Mouse (Mus musculus): ENCODE results near the gene Zkscan5. TPM values are rescaled to one million over a fixed set of nuclear protein-coding genes. Genes with fewer than 3 reads are reported as not detected.
"Not testable (repeated sequence)": the region's sequence is repeated elsewhere in the genome, so short reads cannot be mapped to it uniquely, and the experiment has no call there.

Gene Zkscan5
- polyA plus RNA-seq, 1 experiment from 2014 or later = 16.3 TPM

DNA sequence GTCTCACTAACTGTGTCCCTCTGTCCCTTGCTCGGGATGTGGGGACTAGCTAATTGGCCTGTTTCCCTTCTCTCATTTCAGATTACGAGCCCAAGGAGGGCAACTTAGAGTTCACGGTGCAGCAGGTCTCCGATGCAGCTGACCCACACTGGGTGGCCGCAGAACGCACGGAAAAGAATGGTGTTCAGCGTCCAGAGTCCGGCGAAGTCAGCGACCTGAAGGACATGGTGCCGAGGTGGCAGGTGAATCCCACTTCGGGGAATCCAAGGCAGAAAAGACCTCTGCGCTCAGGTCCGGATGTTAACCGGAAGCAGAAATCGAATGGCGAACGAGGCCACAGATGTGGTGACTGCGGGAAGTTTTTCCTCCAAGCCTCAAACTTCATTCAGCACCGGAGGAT, 13.8 kb downstream of the Zkscan5 start:
- H3K36me3 ChIP-seq = peaks cover 78% of the 10 kb centered on the region
- H3K4me3 ChIP-seq = no peak overlapping the region
- no peak for ATAC-seq (ENCODE audit: low FRiP score, low read depth)
- no peaks in the 10 kb centered on the region for H3K27me3 ChIP-seq
- no peak overlapping the region for H3K27ac ChIP-seq
- no peaks in the 10 kb centered on the region for H3K4me1 ChIP-seq
- no peak overlapping the region for H3K4me2 ChIP-seq (replicated peaks)
- H3K9me3 ChIP-seq = no peaks in the 10 kb centered on the region
- no peak overlapping the region for H3K9ac ChIP-seq
- WGBS = 91% methylated on average over 21 of the region's 21 CpGs

DNA sequence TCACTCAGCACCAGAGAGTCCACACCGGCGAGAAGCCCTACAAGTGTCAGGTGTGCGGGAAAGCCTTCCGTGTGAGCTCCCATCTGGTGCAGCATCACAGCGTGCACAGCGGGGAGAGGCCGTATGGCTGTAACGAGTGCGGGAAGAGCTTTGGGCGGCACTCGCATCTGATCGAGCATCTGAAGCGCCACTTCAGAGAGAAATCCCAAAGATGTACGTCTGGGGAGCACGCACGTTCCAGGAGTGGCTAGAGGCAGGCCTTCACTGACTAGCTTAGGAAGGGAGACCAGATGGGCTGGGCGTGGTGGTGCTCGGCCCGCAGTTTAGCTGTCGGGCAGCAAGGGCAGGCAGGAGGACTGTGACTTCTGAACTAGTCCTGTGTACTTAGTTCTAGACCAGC, 14.3 kb downstream of the Zkscan5 start:
- WGBS = 93% methylated on average over 20 of the region's 20 CpGs
- no peaks in the 10 kb centered on the region for H3K4me1 ChIP-seq
- H3K27me3 ChIP-seq = no peaks in the 10 kb centered on the region
- H3K27ac ChIP-seq = no peak overlapping the region
- H3K9ac ChIP-seq = no peak overlapping the region
- peaks cover 74% of the 10 kb centered on the region for H3K36me3 ChIP-seq
- no peak overlapping the region for H3K4me3 ChIP-seq
- no peak for ATAC-seq (ENCODE audit: low FRiP score, low read depth)
- no peaks in the 10 kb centered on the region for H3K9me3 ChIP-seq
- no peak overlapping the region for H3K4me2 ChIP-seq (replicated peaks)

DNA sequence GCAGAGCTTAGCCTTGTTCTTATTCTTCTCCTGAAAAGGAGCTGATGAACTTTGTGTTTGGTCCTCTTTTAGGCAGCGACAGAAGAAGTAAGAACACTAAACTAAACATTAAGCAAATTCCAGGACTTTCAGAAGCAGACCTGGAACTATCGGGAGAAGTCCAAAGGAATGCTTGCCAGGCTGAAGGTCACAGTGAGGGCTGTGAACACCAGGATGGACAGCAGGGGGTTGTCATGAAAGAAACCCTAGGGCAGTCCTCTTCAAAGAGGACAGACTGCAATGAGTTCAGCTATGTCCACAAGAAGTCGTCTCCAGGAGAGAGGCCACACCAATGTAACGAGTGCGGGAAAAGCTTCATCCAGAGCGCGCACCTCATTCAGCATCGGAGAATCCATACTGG, 15.6 kb downstream of the Zkscan5 start:
- Histone ChIP-seq H3K36me3 (peaks cover 61% of the 10 kb centered on the region), H3K4me3 (no peak overlapping the region), H3K4me1 (no peaks in the 10 kb centered on the region), H3K9me3 (no peaks in the 10 kb centered on the region), H3K9ac (no peak overlapping the region), H3K27me3 (no peaks in the 10 kb centered on the region), H3K4me2 (replicated peaks) (no peak overlapping the region), H3K27ac (no peak overlapping the region)
- 93% methylated on average over 8 of the region's 8 CpGs for WGBS
- no peak for ATAC-seq (ENCODE audit: low FRiP score, low read depth)

DNA sequence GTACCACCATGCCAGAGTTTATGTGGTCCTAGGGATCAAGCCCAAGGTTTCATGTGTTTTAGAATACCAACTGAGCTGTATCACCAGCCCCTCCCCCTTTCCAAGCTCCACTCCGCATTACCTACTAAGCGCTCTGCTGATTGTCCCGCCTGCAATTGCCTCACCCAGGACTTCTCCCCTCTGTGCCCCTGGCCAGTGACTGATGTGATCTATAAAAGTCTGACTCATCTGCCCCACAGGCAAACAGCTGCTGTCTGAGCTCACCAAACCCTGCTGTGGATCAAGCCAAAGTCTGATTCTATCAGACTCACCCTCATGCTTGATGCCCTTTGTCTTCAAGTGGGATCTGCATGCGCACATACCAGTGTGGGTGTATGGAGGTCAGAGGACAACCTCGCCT, 18.5 kb downstream of the Zkscan5 start:
- ATAC-seq (ENCODE audit: low FRiP score, low read depth) = no peak
- Histone ChIP-seq H3K4me2 (replicated peaks) (no peak overlapping the region), H3K4me1 (no peaks in the 10 kb centered on the region), H3K36me3 (peaks cover 48% of the 10 kb centered on the region), H3K4me3 (no peak overlapping the region), H3K27ac (no peak overlapping the region), H3K9me3 (no peaks in the 10 kb centered on the region), H3K9ac (no peak overlapping the region), H3K27me3 (no peaks in the 10 kb centered on the region)
- 85% methylated on average over 5 of the region's 5 CpGs for WGBS

DNA sequence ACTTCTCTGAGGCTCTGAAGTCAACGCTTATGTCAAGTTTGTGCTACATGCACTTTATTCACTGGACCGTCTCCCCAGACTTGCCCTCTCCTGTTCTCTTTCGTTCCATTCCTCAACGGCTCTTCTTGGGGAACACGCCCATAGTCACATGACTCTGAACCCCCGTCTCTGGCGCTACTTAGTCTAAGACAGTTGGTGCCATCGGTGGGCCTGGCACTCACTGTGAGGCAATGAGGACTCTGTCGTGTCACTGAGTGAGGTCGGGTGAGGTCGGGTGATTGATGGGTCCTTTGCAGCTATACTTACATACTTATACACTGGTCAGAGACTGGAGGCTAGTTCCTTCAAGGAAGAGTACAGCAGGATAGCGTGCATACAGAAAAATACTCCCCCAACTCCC, 19.0 kb downstream of the Zkscan5 start:
- H3K9me3 ChIP-seq = no peaks in the 10 kb centered on the region
- H3K4me2 ChIP-seq (replicated peaks) = no peak overlapping the region
- no peak overlapping the region for H3K27ac ChIP-seq
- ATAC-seq (ENCODE audit: low FRiP score, low read depth) = no peak
- no peak overlapping the region for H3K4me3 ChIP-seq
- no peaks in the 10 kb centered on the region for H3K4me1 ChIP-seq
- no peaks in the 10 kb centered on the region for H3K27me3 ChIP-seq
- H3K9ac ChIP-seq = no peak overlapping the region
- 79% methylated on average over 12 of the region's 12 CpGs for WGBS
- peaks cover 43% of the 10 kb centered on the region for H3K36me3 ChIP-seq

DNA sequence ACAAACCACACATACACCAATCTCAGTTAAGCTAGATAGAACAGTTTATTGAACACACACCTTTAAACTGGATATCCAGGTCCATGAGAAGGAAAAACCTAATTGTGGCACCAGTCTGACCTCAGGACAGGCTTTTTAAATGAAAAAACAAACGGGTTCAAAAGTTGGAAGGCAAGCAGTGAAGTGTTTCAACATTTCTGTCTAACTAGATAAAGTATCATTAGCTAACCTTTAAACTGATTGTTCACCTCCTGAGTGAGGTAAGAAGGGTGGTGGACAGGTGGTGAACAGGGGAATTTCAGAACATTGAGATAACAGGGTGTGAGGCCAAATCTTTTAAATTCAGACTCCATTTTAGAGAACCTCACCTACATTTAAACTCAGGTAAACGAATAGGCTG, 22.1 kb downstream of the Zkscan5 start:
- WGBS = 67% methylated on average over 2 of the region's 2 CpGs
- H3K9me3 ChIP-seq = no peaks in the 10 kb centered on the region
- no peaks in the 10 kb centered on the region for H3K27me3 ChIP-seq
- peaks cover 16% of the 10 kb centered on the region for H3K36me3 ChIP-seq
- H3K27ac ChIP-seq = no peak overlapping the region
- ATAC-seq (ENCODE audit: low FRiP score, low read depth) = no peak
- no peak overlapping the region for H3K4me2 ChIP-seq (replicated peaks)
- H3K4me3 ChIP-seq = no peak overlapping the region
- H3K4me1 ChIP-seq = 0 out of 2 replicates have a peak, but pooled peaks cover 4% of the 10 kb centered on the region
- H3K9ac ChIP-seq = no peak overlapping the region

DNA sequence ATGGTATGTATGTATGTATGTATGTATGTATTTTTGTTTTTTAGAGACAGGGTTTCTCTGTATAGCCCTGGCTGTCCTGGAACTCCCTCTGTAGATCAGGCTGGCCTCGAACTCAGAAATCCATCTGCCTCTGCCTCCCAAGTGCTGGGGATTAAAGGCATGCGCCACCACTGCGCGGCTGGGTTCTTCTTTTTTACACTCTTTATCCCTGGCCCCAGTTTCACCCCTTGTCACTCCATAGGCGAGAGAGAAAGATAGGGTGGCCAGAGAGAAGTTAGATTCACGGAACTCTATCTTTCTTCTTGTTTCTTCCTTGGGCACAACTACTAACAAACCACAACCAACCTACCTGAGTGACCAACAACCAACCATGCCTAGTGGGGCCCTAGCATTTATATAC, 24.9 kb downstream of the Zkscan5 start:
- not testable (repeated sequence) for H3K9ac ChIP-seq; H3K27me3 ChIP-seq; H3K9me3 ChIP-seq; H3K4me3 ChIP-seq; H3K4me2 ChIP-seq (replicated peaks); ATAC-seq (ENCODE audit: low FRiP score, low read depth); H3K27ac ChIP-seq
- Histone ChIP-seq H3K4me1 (peaks cover 18% of the 10 kb centered on the region), H3K36me3 (peaks cover 10% of the 10 kb centered on the region)
- WGBS = 85% methylated on average over 6 of the region's 6 CpGs

DNA sequence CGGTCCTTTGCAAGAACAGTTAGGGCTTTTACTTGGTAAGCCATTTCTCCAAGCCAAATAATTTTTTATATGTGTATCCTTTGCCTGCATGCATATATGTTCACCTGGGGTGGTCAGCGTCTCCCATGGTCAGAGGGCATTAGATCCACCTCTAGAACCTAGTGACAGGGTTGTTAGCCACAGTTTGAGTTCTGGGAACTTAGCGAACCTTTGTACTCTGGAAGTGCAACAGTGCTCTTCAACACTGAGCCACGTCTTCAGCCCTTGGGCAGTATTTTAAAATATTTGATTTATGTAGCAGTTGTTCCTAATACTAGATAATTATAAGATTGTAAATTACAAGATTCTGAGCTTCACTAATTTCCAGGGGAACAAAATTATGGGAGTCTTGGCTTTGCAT, 26.3 kb downstream of the Zkscan5 start:
- H3K36me3 ChIP-seq = peaks cover 24% of the 10 kb centered on the region
- peaks cover 18% of the 10 kb centered on the region for H3K4me1 ChIP-seq
- no peaks in the 10 kb centered on the region for H3K27me3 ChIP-seq
- H3K9ac ChIP-seq = no peak overlapping the region; the same call in 1 of the 2 replicates
- H3K4me2 ChIP-seq (replicated peaks) = peak overlapping the region; percentile 79
- WGBS = 83% methylated on average over 4 of the region's 4 CpGs
- no peaks in the 10 kb centered on the region for H3K9me3 ChIP-seq
- ATAC-seq (ENCODE audit: low FRiP score, low read depth) = no peak
- H3K4me3 ChIP-seq = peak overlapping the region; percentile 99
- no peak overlapping the region for H3K27ac ChIP-seq

DNA sequence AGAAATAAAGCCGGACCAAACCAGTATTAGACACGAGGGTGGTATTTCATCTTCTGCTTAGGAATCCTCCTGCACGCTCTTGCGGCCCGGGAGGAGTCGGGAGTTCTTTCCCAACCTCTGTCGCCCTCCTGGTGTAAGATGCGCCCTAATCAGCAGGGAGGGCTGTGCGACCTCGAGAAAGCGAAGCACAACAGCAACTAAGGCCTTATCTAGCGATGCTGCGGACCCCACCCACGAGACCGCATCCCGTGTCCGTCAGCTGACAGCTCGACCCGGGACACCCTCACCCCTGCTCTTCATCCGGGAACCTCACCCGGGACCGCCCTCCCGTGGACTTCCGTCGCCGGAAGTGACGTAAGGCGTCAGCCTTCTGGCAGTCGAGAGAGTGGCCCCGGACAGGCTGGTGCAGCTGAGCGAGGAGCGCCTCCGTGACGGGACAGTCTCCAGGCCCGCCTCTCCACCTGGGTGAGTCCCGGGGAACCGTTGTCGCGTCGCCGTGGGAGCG, 27.1 kb downstream of the Zkscan5 start, which contains the start of gene Zfp655:
Zfp655 (plus strand) TSS at position 349 of the 505 bp plus-strand sequence.
- Histone ChIP-seq H3K4me2 (replicated peaks) (peak within 1 kb of the TSS; percentile 79), H3K27me3 (no peaks in the 10 kb centered on the region), H3K9ac (peak within 1 kb of the TSS; percentile 98), H3K9me3 (no peaks in the 10 kb centered on the region), H3K36me3 (peaks cover 32% of the 10 kb centered on the region), H3K4me3 (peak within 1 kb of the TSS; percentile 99), H3K27ac (peak within 1 kb of the TSS; percentile 84), H3K4me1 (peaks cover 18% of the 10 kb centered on the region)
- WGBS = under 1% methylated on average over 42 of the region's 42 CpGs
- peak; percentile 97 for ATAC-seq (ENCODE audit: low FRiP score, low read depth)

DNA sequence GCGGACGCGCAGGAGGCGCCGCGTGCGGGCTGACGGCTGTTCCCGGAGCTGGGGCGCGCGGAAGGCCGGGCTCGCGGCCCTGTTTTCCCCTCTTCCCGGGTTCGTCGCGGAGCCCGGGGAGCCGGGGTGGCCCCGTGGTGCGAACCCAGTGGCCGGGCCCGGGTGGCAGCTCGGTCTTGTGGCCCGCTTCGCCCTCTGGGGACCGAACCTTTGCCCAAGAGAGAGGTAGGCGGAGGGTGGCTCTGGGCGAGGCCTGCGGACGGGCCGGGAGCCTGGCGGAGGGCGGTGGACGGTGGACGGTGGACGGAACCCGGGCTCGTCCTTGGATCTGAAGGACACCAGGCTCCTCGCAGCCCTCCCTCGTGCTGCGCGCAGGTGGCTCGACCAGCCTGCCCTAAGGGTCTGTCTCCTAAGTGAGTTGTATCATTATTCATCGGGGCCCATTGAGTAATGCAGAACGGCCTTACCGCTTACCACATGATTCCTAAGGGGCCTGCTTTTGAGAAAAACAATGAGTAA, 27.6 kb downstream of the Zkscan5 start:
- peak overlapping the region; percentile 99 for H3K4me3 ChIP-seq
- H3K9me3 ChIP-seq = no peaks in the 10 kb centered on the region
- H3K36me3 ChIP-seq = peaks cover 36% of the 10 kb centered on the region
- 0% methylated on average over 48 of the region's 49 CpGs for WGBS
- H3K9ac ChIP-seq = peak overlapping the region; percentile 98
- peak; percentile 70 for ATAC-seq (ENCODE audit: low FRiP score, low read depth)
- peak overlapping the region; percentile 84 for H3K27ac ChIP-seq
- no peaks in the 10 kb centered on the region for H3K27me3 ChIP-seq
- H3K4me1 ChIP-seq = peaks cover 18% of the 10 kb centered on the region
- peak overlapping the region; percentile 79 for H3K4me2 ChIP-seq (replicated peaks)

DNA sequence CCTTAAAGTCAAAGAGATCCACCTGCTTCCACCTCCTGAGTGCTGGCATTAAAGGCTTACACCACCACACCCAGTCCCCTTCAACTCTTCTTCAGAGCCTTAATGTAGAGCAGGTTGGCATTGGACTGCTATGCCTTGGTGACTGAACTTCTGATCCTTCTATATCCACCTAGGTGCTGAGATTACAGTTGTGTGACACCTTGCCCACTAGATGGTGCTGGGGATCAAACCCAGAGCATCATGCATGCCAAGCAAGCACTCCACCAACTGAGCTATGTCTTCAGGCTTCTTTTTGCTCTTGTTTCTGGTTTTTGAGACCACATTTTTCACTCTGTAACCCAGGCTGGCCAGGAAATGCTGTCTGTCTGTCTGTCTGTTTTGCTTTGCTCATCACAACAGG, 30.3 kb downstream of the Zkscan5 start:
- H3K4me1 ChIP-seq = peaks cover 18% of the 10 kb centered on the region
- no peaks in the 10 kb centered on the region for H3K27me3 ChIP-seq
- H3K36me3 ChIP-seq = peaks cover 59% of the 10 kb centered on the region
- no peak for ATAC-seq (ENCODE audit: low FRiP score, low read depth)
- H3K27ac ChIP-seq = no peak overlapping the region
- no peak overlapping the region for H3K9ac ChIP-seq
- no peak overlapping the region for H3K4me3 ChIP-seq
- no peaks in the 10 kb centered on the region for H3K9me3 ChIP-seq
- no peak overlapping the region for H3K4me2 ChIP-seq (replicated peaks)

DNA sequence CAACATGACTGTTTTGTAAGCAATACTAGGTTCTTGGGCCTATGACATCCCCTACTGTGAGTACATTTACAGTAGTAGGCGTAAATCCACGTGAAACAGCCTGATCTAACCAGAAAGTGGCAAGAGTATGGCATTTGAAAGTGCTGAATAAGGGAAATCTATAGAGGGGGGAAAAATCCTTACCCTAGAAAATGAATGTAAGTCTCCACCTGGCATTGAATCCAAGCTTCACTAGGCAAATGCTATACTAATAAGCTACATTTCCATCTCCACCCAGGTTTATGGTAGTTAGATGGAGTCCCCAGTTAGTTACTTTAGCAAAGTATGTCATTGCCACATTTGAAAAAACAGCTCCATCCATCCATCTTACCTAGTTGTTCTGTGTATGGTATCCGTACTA, 45.2 kb downstream of the Zkscan5 start:
- Histone ChIP-seq H3K27me3 (no peaks in the 10 kb centered on the region), H3K4me3 (no peak overlapping the region), H3K4me1 (no peaks in the 10 kb centered on the region), H3K9ac (no peak overlapping the region), H3K4me2 (replicated peaks) (no peak overlapping the region), H3K36me3 (peaks cover 66% of the 10 kb centered on the region), H3K9me3 (no peaks in the 10 kb centered on the region), H3K27ac (no peak overlapping the region)
- ATAC-seq (ENCODE audit: low FRiP score, low read depth) = no peak
- WGBS = 91% methylated on average over 3 of the region's 3 CpGs

Data from limb, embryonic 13.5 days (tissue).